Mouse (Mus musculus) megakaryocyte, embryonic 14.5 days (primary cell): ENCODE results near the gene Tfcp2.

Experiments used
- FLI1 ChIP-seq: IDR thresholded peaks from 2 replicates; pipeline ENCODE4 v1.6.1; 2012; ENCODE audit warnings: low read length, inconsistent platforms, mixed read lengths
- GATA1 ChIP-seq: IDR thresholded peaks from 3 replicates; pipeline ENCODE4 v1.6.1; 2012; ENCODE audit warnings: mixed read lengths, low read length, inconsistent platforms, borderline replicate concordance

DNA sequence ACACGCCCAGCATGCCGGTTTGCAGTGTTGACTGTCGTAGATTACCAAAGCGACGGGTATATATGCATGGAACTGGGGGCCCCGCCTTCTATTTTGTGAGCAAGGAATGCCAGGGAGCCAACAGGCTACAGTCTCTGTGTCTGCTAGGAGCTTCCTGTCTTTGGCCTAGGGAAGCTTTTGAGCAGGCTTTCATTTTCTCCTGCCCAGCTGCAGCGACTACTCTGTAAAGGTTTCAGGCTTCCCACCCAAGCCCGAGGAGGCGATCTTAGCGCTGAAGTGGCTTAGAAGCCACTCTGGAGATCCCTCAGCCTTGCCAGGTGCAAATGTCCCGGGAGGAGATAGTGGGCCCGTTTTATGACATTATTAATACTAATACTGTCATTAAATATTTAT lies 47.1 kb upstream of the Tfcp2 start:
- TF ChIP-seq GATA1 (no peak), FLI1 (no peak)
